Mouse (Mus musculus): ENCODE measurements around the gene Glrx. TPM values are rescaled to one million over a fixed set of nuclear protein-coding genes. Genes with fewer than 3 reads are reported as not detected.

The Glrx gene
- polyA plus RNA-seq, 1 experiment from 2014 or later, result 79.2 TPM

DNA sequence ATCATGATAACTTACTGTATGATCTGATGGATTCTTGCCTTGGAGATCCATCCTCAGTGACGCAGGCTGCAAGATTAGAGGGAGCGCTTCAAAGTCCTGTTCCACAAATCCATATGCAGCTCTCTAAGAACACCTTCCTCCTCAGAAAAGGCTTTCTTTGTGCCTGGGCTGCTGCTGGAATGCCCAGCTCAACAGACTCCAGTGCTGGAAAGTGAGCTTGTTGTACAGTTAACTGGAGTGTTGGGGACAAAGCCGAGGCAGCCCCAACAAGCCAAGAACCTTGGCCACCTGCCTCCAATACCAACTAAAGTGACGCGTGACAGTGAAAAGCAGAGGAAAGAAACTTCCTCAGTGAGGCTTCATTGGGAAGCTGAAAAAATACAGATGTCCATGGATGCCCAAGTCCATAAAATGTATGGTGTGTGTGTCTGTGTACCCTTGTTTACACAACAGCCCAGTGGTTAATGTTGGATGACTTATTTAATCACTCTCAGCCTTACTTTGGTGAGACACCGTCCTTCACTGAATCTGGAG is 1.2 kb downstream of the Glrx start:
- 43% methylated on average over 6 of the region's 6 CpGs for WGBS
- ATAC-seq (ENCODE audit: insufficient number of reproducible peaks, low FRiP score, low TSS enrichment, low read depth), result no peak
- Histone ChIP-seq H3K9me3 (replicated peaks) (no peaks in the 10 kb centered on the region), H3K4me1 (peaks cover 12% of the 10 kb centered on the region; the same call in 1 of the 2 replicates), H3K27ac (replicated peaks) (no peak overlapping the region), H3K27me3 (no peaks in the 10 kb centered on the region), H3K36me3 (no peaks in the 10 kb centered on the region), H3K4me2 (replicated peaks) (peak overlapping the region; percentile 70), H3K4me3 (replicated peaks) (peak overlapping the region; percentile 57), H3K9ac (no peak overlapping the region)

DNA sequence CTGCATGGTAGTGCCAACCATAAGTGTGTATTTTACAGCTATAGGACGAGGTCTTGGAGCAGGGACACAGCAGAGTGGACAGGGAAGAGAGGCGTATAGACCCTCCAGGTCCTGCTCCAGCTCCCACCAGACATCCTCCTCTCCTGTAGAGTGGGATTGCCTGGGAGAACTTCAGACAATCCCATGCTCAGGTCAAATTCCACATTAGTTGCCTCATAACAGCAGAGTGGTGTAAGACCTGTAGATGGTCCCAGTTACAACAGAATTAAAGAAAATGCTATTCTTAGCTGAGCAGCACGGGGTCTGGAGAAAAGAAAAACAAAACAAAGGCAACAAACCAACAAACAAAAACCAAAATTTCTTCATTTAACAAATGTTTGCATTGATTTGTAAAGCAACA is 2.3 kb downstream of the Glrx start:
- peaks cover 12% of the 10 kb centered on the region; the same call in 1 of the 2 replicates for H3K4me1 ChIP-seq
- no peak overlapping the region for H3K9ac ChIP-seq
- no peak overlapping the region for H3K27ac ChIP-seq (replicated peaks)
- ATAC-seq (ENCODE audit: insufficient number of reproducible peaks, low FRiP score, low TSS enrichment, low read depth), result no peak
- no peaks in the 10 kb centered on the region for H3K36me3 ChIP-seq
- no peak overlapping the region for H3K4me3 ChIP-seq (replicated peaks)
- WGBS, result 78% methylated on average over 3 of the region's 3 CpGs
- no peaks in the 10 kb centered on the region for H3K9me3 ChIP-seq (replicated peaks)
- H3K4me2 ChIP-seq (replicated peaks), result no peak overlapping the region
- H3K27me3 ChIP-seq, result no peaks in the 10 kb centered on the region

DNA sequence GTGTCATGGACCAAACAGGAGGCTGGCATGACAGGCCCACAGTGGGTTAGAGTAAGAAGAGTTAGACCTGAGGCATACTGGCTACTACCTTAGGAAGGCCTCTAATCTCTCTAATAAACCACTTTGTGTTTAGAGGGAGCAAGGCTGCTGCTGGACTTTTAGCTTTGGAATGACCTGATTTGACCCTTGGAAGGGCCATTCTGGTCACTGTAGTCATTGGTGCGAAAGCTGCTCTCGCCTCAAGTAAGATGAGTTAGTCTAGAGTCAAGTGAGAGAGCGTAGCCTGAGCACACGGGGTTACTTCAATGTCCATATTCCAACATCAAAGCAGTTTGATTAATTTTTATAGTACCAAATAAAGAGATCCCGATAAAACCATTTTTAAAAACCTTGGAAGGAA is 3.7 kb downstream of the Glrx start:
- H3K9me3 ChIP-seq (replicated peaks), result no peaks in the 10 kb centered on the region
- no peak overlapping the region for H3K4me2 ChIP-seq (replicated peaks)
- 0 out of 2 replicates have a peak, but pooled peaks cover 11% of the 10 kb centered on the region for H3K36me3 ChIP-seq
- no peaks in the 10 kb centered on the region for H3K27me3 ChIP-seq
- ATAC-seq (ENCODE audit: insufficient number of reproducible peaks, low FRiP score, low TSS enrichment, low read depth), result no peak
- peaks cover 12% of the 10 kb centered on the region; the same call in 1 of the 2 replicates for H3K4me1 ChIP-seq
- no peak overlapping the region for H3K9ac ChIP-seq
- 94% methylated on average over 5 of the region's 5 CpGs for WGBS
- no peak overlapping the region for H3K27ac ChIP-seq (replicated peaks)
- no peak overlapping the region for H3K4me3 ChIP-seq (replicated peaks)

DNA sequence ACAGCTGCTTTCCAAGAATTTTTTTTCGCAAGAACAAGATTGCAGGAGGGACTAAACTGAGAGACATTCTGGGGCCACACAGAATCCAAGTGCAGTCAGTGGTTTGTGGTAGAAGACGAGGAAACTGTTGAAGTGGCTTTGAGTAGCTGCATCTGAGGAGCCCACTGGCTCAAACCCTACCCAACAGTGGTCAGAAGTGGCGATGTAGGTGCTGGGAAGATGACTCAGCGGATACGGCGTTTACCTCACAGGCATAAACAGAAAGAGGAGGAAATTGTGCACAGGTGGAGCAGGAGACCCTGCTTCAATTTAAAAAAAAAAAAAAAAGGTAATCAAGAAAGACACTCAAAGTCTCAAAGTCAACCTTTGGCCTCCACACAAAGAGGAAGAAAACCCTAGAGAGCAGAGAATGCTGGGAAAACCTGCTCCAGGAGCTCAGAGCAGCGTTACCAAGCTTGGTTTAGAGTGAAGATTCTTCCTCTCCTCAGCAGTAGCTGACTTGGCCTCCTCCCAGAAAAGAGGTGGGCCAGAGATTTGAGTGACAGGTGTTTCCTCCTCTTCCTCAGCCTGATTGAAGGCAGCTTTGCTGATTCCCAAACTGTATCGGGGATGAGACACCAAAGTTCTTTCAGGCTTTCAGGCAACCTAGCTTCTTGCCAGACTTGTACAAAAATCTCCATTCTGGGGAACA is 4.5 kb downstream of the Glrx start:
- no peak for ATAC-seq (ENCODE audit: insufficient number of reproducible peaks, low FRiP score, low TSS enrichment, low read depth)
- no peaks in the 10 kb centered on the region for H3K9me3 ChIP-seq (replicated peaks)
- peaks cover 12% of the 10 kb centered on the region; the same call in 1 of the 2 replicates for H3K4me1 ChIP-seq
- H3K27ac ChIP-seq (replicated peaks), result no peak overlapping the region
- 0 out of 2 replicates have a peak, but pooled peaks cover 13% of the 10 kb centered on the region for H3K36me3 ChIP-seq
- H3K27me3 ChIP-seq, result no peaks in the 10 kb centered on the region
- H3K4me3 ChIP-seq (replicated peaks), result no peak overlapping the region
- H3K4me2 ChIP-seq (replicated peaks), result no peak overlapping the region
- 76% methylated on average over 8 of the region's 8 CpGs for WGBS
- H3K9ac ChIP-seq, result no peak overlapping the region

DNA sequence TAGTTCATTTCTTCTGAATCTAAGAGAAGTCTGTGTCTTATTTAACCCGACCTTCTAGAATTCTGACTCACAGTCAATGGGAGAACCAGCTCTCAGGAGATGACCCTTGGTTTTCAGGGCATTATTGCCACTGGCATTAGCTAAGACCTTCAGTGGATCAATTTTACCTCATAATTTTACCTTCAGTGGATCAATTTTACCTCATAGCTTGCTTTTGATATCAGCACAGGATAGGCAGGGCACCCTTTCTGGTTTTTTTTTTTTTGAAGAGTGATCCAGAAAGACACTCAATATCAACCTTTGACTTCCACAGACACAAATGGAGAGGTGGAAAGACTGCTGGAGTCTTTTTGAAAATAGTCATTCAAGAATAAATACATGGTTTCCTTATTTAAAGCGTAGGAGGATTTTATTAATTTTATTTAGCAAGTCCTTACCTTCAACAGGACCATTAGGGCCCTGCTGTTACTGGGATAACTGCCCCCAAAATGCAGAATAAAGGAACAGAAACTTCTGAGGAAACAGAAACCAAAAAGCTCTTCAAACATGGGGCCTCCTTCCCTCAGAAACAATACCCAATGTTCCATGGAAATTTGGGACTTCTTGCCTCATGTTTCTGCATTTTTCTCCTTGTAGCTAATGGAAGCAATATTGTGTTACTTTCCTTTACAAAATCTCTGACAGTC is 5.3 kb downstream of the Glrx start:
- Histone ChIP-seq H3K36me3 (0 out of 2 replicates have a peak, but pooled peaks cover 13% of the 10 kb centered on the region), H3K27ac (replicated peaks) (no peak overlapping the region), H3K27me3 (no peaks in the 10 kb centered on the region), H3K4me3 (replicated peaks) (no peak overlapping the region), H3K4me2 (replicated peaks) (no peak overlapping the region), H3K9me3 (replicated peaks) (no peaks in the 10 kb centered on the region), H3K4me1 (peaks cover 8% of the 10 kb centered on the region; the same call in 1 of the 2 replicates), H3K9ac (no peak overlapping the region)
- ATAC-seq (ENCODE audit: insufficient number of reproducible peaks, low FRiP score, low TSS enrichment, low read depth), result no peak
- WGBS, result 90% methylated on average over 2 of the region's 2 CpGs

DNA sequence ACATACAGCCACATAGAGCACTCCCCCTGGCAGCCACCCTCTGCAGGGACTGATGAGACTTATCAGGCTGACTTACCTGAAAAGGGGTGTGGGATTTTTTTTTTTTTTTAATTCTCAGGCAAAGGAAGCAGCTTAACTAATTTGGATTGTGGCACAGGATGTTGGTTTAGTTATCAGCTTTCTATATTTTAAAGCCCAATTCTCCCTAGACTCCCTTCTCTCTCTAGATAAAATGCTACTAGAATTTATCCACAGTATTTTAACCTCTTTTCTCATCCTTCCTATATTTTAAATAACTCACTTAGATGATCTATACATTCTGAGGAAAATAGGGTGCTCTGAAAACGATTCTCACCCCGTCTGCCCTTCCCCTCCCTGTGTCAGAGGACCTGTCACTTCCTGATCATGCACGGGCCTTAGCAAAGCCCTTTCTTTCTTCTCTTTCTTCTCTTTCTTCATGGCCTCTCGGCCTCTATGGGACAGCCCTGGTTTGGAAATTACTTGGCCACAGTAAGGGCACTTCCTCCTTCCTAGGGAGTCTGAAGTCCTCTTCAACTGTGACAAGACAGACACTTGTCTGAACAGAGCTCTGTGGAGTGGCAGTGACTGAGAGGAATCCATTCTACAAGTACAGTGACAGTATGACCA is 6.0 kb downstream of the Glrx start:
- 53% methylated on average over 4 of the region's 4 CpGs for WGBS

DNA sequence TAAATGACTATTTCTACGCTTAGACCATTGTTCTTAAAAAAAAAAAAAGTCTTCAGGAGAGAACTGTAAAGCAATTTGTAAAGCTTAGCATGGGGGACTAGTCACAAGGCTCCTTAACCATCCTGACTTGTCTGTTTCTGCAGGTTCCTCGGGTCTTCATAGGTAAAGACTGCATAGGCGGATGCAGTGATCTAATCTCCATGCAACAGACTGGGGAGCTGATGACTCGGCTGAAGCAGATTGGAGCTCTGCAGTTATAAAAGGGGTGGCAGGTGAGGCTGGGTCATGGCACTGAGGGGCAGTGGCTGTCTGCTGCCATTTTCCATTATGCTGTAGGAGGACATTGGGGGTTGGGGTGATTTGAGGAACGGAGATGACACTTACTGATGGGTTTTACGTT is 7.4 kb downstream of the Glrx start:
- Histone ChIP-seq H3K4me2 (replicated peaks) (no peak overlapping the region), H3K4me3 (replicated peaks) (no peak overlapping the region), H3K9me3 (replicated peaks) (no peaks in the 10 kb centered on the region), H3K27ac (replicated peaks) (no peak overlapping the region), H3K36me3 (0 out of 2 replicates have a peak, but pooled peaks cover 13% of the 10 kb centered on the region), H3K4me1 (no peaks in the 10 kb centered on the region), H3K27me3 (no peaks in the 10 kb centered on the region), H3K9ac (no peak overlapping the region)
- no peak for ATAC-seq (ENCODE audit: insufficient number of reproducible peaks, low FRiP score, low TSS enrichment, low read depth)
- WGBS, result 88% methylated on average over 6 of the region's 6 CpGs

More for the DNA sequence above, 6.0 kb downstream of the Glrx start:
- Histone ChIP-seq H3K4me1 (peaks cover 2% of the 10 kb centered on the region; the same call in 1 of the 2 replicates), H3K27ac (replicated peaks) (no peak overlapping the region), H3K9ac (no peak overlapping the region), H3K4me2 (replicated peaks) (no peak overlapping the region), H3K36me3 (0 out of 2 replicates have a peak, but pooled peaks cover 13% of the 10 kb centered on the region), H3K4me3 (replicated peaks) (no peak overlapping the region), H3K27me3 (no peaks in the 10 kb centered on the region), H3K9me3 (replicated peaks) (no peaks in the 10 kb centered on the region)
- no peak for ATAC-seq (ENCODE audit: insufficient number of reproducible peaks, low FRiP score, low TSS enrichment, low read depth)

DNA sequence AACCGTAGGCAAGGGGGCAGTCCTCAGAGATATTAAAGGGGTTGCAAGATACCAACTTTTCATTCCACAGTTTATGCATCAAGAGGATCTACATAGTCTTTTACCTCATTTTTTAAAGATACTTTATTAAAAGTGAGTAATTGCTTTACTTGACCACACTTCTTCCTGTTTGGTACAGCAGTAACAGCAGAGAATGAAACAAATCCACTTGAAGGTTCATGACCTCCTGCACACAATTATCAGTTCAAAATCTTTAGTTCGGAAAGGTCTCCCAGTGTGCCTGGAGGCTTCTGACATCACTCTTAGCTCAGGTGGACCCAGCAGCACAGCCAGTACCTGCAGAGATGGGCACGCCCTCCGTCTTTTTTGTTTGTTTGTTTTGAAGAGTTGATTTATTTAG is 12.4 kb downstream of the Glrx start:
- WGBS, result 82% methylated on average over 4 of the region's 4 CpGs
- H3K4me3 ChIP-seq (replicated peaks), result no peak overlapping the region
- H3K36me3 ChIP-seq, result 0 out of 2 replicates have a peak, but pooled peaks cover 13% of the 10 kb centered on the region
- H3K9ac ChIP-seq, result no peak overlapping the region
- no peak for ATAC-seq (ENCODE audit: insufficient number of reproducible peaks, low FRiP score, low TSS enrichment, low read depth)
- H3K4me1 ChIP-seq, result no peaks in the 10 kb centered on the region
- H3K4me2 ChIP-seq (replicated peaks), result no peak overlapping the region
- H3K27ac ChIP-seq (replicated peaks), result no peak overlapping the region
- H3K9me3 ChIP-seq (replicated peaks), result no peaks in the 10 kb centered on the region
- no peaks in the 10 kb centered on the region for H3K27me3 ChIP-seq

DNA sequence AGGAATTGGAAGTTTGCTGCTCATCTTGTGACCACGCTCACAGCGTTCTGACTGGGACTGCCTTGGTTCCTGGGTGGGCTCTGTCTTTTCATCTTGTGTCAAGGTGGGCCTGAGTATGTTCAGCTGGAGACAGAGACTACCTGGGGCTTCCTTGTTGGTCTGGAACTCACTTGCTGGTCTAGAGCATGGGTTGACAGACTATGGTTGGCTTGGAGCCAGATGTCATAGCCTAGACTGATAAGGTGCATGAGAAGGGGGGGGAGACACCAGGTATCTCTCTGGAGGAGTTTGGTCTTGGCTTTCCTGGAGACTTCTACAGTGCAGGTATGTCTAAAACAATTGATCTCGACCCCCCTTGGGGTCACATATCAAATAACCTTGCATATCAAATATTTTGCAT is 13.4 kb downstream of the Glrx start:
- Histone ChIP-seq H3K9ac (no peak overlapping the region), H3K27me3 (no peaks in the 10 kb centered on the region), H3K4me1 (no peaks in the 10 kb centered on the region), H3K4me2 (replicated peaks) (no peak overlapping the region), H3K27ac (replicated peaks) (no peak overlapping the region), H3K36me3 (0 out of 2 replicates have a peak, but pooled peaks cover 3% of the 10 kb centered on the region), H3K9me3 (replicated peaks) (no peaks in the 10 kb centered on the region), H3K4me3 (replicated peaks) (no peak overlapping the region)
- WGBS, result 87% methylated on average over 3 of the region's 3 CpGs
- no peak for ATAC-seq (ENCODE audit: insufficient number of reproducible peaks, low FRiP score, low TSS enrichment, low read depth)

DNA sequence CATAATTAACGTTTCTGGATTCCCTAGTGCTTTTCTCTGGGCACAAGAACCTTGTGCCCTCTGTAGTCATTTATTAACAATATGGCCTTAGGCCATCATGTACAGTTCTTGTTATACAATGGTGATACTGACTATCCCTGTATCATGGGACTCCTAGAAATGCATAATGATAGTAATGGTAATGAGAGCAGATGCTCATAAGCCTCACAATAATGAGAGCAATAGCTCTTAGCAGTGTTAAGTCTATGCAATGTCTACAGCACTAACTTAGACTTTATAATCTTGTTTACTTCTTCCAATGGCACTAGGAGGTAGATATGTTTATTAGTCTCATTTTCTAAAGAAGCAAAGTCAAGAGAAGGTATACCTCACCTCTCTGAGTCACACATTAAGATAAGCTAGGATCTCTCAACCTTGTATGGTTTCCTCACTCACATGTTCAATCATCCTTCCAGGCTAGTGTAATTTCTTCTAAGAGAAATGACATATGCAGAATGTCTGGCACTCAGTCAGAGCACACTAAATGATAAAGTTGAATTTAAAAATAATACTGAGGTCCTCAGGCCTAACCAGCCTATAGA is 19.7 kb downstream of the Glrx start:
- Histone ChIP-seq H3K4me3 (replicated peaks) (no peak overlapping the region), H3K9ac (no peak overlapping the region), H3K27me3 (no peaks in the 10 kb centered on the region), H3K4me1 (no peaks in the 10 kb centered on the region), H3K27ac (replicated peaks) (no peak overlapping the region), H3K36me3 (no peaks in the 10 kb centered on the region), H3K9me3 (replicated peaks) (no peaks in the 10 kb centered on the region), H3K4me2 (replicated peaks) (no peak overlapping the region)
- ATAC-seq (ENCODE audit: insufficient number of reproducible peaks, low FRiP score, low TSS enrichment, low read depth), result no peak
- 60% methylated on average over 1 of the region's 1 CpGs for WGBS

Data from embryonic facial prominence, embryonic 15.5 days (tissue).